Mouse (Mus musculus) megakaryocyte, embryonic 14.5 days (primary cell): Measurements from ENCODE around the gene Crtac1.

Experiments used
- FLI1 ChIP-seq: IDR thresholded peaks from 2 replicates; pipeline ENCODE4 v1.6.1; 2012; ENCODE audit warnings: low read length, inconsistent platforms, mixed read lengths
- GATA1 ChIP-seq: IDR thresholded peaks from 3 replicates; pipeline ENCODE4 v1.6.1; 2012; ENCODE audit warnings: mixed read lengths, low read length, inconsistent platforms, borderline replicate concordance

GRCm38 (mm10) chr19:42255784-42256610, 175.6 kb downstream of the Crtac1 start:
- TF ChIP-seq GATA1 (no peak), FLI1 (no peak)
